Mouse (Mus musculus) activated CD4-positive, CD25-positive, alpha-beta regulatory T cell, adult 9 weeks (primary cell): ENCODE data around the gene Mapk1ip1l. TPM values are rescaled to one million over a fixed set of nuclear protein-coding genes. Genes with fewer than 3 reads are reported as not detected.

Source experiments
- polyA plus RNA-seq: library from polyadenylated mRNA; unstranded; fragments of 100-300 nt; shearing (Covaris generic); gene quantifications from one replicate; pipeline ENCODE4 v1.2.1, GENCODE M21; 2017

Gene Mapk1ip1l
- 73.4 TPM for polyA plus RNA-seq

GRCm38 (mm10) chr14:47297785-47298407, at the start of gene Mapk1ip1l:
Gene Mapk1ip1l (plus strand): TSS chr14:47298266.

GRCm38 (mm10) chr14:47276637-47277393, 21.3 kb upstream of the Mapk1ip1l start, which contains the start of the genes Wdhd1 and Socs4:
Gene Wdhd1 (minus strand): TSS chr14:47276857.
Gene Socs4 (plus strand): TSS chr14:47276931.

GRCm38 (mm10) chr14:47367461-47367860, 69.4 kb downstream of the Mapk1ip1l start, which contains the start of gene Lgals3:
Gene Lgals3 (plus strand): TSS chr14:47367751.

Other genes with a start within 250 kb of the Mapk1ip1l start
- gene Gch1, start 108.9 kb upstream of the Mapk1ip1l start, polyA plus RNA-seq: 5.3 TPM
- gene Wdhd1, start 21.4 kb upstream of the Mapk1ip1l start, polyA plus RNA-seq: 16.3 TPM
- gene Socs4, start 21.3 kb upstream of the Mapk1ip1l start, polyA plus RNA-seq: 9.1 TPM
- 23.4 TPM for gene Lgals3, start 69.5 kb downstream of the Mapk1ip1l start, polyA plus RNA-seq
- gene Dlgap5, start 120.1 kb downstream of the Mapk1ip1l start, polyA plus RNA-seq: 16.0 TPM
- 20.8 TPM for gene Fbxo34, start 152.2 kb downstream of the Mapk1ip1l start, polyA plus RNA-seq